Mouse (Mus musculus) neural tube, embryonic 15.5 days (tissue): ENCODE data around the gene Rps6kl1. TPM values are rescaled to one million over a fixed set of nuclear protein-coding genes. Genes with fewer than 3 reads are reported as not detected.

Experiments
- ATAC-seq: fragments of 200-750 bp; cut with Nextera tagmentation; 2 replicates; pipeline ENCODE4 v1.8.0; 2017; ENCODE audit warnings: mild to moderate bottlenecking, moderate TSS enrichment, moderate library complexity; ENCODE audit not compliant: low FRiP score
- H3K27ac ChIP-seq: fragments of 300-500 bp; sonication (generic); replicated peaks from 2 replicates; pipeline ENCODE4 v1.5.1; 2015; ENCODE audit warnings: mild to moderate bottlenecking, inconsistent platforms
- H3K27me3 ChIP-seq: fragments of 300-500 bp; sonication (generic); replicated peaks from 2 replicates; pipeline ENCODE4 v1.6.1; 2015; ENCODE audit warnings: inconsistent platforms
- H3K36me3 ChIP-seq: fragments of 300-500 bp; sonication (generic); 2 replicates; pipeline ENCODE4 v1.6.1; 2015; ENCODE audit warnings: inconsistent platforms
- H3K4me1 ChIP-seq: fragments of 300-500 bp; sonication (generic); 2 replicates; pipeline ENCODE4 v1.6.1; 2015; ENCODE audit warnings: inconsistent platforms
- H3K4me2 ChIP-seq: fragments of 300-500 bp; sonication (generic); 2 replicates; pipeline ENCODE4 v1.6.1; 2015; ENCODE audit warnings: inconsistent platforms, mild to moderate bottlenecking, moderate library complexity
- H3K4me3 ChIP-seq: fragments of 300-500 bp; sonication (generic); replicated peaks from 2 replicates; pipeline ENCODE4 v1.5.1; 2015; ENCODE audit warnings: mild to moderate bottlenecking, inconsistent platforms
- H3K9ac ChIP-seq: fragments of 300-500 bp; sonication (generic); replicated peaks from 2 replicates; pipeline ENCODE4 v1.6.1; 2015; ENCODE audit warnings: mild to moderate bottlenecking, inconsistent platforms
- H3K9me3 ChIP-seq: fragments of 300-500 bp; sonication (generic); replicated peaks from 2 replicates; pipeline ENCODE4 v1.6.1; 2016; ENCODE audit warnings: inconsistent platforms
- WGBS: fragments of 180-500 bp; shearing (Covaris S2); methylation state at CpG from one replicate; pipeline ENCODE4 v1.1.7; 2015; ENCODE audit warnings: mixed read lengths; 5-methylcytosine and 5-hydroxymethylcytosine counted together
- polyA plus RNA-seq: library from polyadenylated mRNA; unstranded; fragments of >200 nt; fragmentation: Nextera tagmentation; extraction: Ambion mirVana; gene quantifications from 2 replicates; pipeline ENCODE4 v1.2.1, GENCODE M21; 2015

The Rps6kl1 gene
- polyA plus RNA-seq, 1 experiment from 2014 or later, result 37.0 TPM

DNA sequence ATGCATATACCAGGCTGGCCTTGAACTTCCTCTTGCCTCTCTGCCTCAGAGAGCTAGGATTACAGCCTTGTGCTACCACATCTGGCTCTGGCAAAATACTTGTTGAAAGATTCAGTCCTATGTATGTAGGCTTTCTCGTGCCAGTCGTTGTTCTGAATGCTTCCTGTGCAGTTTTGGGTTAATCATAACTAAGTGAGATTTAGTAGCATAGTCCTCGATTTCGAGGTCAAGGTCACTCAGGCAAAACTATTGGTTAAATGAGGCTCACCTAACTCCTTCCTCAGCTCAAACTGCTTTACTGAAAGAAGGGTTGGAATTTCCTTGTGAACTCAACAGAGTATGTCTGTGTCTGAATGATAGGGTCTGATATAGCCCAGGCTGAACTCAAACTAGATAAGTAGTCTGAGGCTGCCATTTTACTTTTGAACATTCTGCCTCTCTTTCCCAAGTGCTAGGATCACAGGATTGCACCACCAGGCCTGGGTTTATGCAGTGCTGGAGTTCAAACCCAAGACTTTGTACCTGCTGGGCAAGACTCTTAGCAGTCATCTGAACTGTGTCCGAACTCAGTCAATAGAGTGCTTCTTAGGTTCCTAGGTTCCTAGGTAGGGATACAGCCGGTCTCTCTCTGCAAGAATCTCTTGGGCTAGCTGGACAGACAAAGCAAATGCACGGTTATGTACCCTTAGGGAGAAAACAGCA is 38.4 kb downstream of the Rps6kl1 start:
- Histone ChIP-seq H3K27ac (no peak overlapping the region), H3K9ac (no peak overlapping the region), H3K36me3 (peaks cover 3% of the 10 kb centered on the region; the same call in 1 of the 2 replicates), H3K27me3 (no peaks in the 10 kb centered on the region), H3K4me3 (no peak overlapping the region), H3K9me3 (no peaks in the 10 kb centered on the region), H3K4me1 (peaks cover 36% of the 10 kb centered on the region), H3K4me2 (peak overlapping the region; percentile 85)
- WGBS, result 88% methylated on average over 7 of the region's 7 CpGs
- ATAC-seq, result no peak

DNA sequence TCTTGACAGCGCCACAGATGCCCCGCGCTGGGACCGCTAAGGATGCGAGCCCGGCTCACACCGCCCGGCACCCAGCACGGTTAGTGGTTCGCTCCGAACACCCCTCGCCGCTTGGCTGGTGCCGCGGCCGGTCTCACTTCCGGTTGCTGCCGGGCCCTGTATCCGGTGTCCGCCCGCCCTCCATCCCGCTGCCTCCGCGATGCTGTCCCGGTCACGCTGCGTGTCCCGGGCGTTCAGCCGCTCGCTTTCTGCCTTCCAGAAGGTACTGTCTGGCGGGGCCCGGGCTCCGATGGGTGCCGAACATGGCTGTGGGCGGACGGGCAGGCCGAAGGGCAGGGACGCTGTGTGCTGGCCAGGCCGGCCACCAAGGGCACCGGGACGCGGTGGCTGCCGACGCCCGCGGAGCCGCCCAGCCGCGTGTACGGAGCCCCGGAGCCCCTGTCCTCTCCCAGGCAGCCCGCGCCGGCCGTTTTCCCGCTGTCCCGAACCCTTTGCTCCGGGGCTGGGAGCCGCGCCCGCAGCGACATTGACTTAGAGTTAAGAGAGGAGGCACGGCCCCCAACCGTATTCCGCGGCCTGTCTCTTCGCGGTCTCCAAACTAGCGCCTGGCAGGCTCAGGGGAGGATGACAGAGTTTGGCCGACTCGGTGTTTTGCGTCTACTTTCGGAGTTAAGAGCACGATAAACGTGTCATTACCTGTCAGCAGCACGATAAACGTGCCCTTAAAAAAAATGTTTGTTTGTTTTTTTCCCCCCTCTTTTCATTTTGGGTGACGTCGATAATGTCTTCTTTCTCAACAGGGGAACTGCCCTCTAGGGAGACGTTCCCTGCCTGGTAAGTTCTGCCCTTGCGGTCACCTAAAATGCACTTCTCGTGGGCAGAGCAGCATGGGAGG is 40.1 kb downstream of the Rps6kl1 start, which contains the start of the genes Prox2 and Dlst:
Gene Prox2, minus strand, starts transcription at position 62 of the 895 bp plus-strand sequence.
Gene Dlst, plus strand, starts transcription at position 136 of the 895 bp plus-strand sequence.
- H3K4me1 ChIP-seq, result peaks cover 39% of the 10 kb centered on the region
- H3K27me3 ChIP-seq, result no peaks in the 10 kb centered on the region
- H3K36me3 ChIP-seq, result no peaks in the 10 kb centered on the region; the same call in 1 of the 2 replicates
- under 1% methylated on average over 83 of the region's 83 CpGs for WGBS
- peak within 1 kb of the TSS; percentile 99 for H3K4me3 ChIP-seq
- ATAC-seq, result peak; percentile 97
- H3K4me2 ChIP-seq, result peak within 1 kb of the TSS; percentile 85
- H3K27ac ChIP-seq, result peak within 1 kb of the TSS; percentile 91
- H3K9ac ChIP-seq, result peak within 1 kb of the TSS; percentile 97
- H3K9me3 ChIP-seq, result no peaks in the 10 kb centered on the region

DNA sequence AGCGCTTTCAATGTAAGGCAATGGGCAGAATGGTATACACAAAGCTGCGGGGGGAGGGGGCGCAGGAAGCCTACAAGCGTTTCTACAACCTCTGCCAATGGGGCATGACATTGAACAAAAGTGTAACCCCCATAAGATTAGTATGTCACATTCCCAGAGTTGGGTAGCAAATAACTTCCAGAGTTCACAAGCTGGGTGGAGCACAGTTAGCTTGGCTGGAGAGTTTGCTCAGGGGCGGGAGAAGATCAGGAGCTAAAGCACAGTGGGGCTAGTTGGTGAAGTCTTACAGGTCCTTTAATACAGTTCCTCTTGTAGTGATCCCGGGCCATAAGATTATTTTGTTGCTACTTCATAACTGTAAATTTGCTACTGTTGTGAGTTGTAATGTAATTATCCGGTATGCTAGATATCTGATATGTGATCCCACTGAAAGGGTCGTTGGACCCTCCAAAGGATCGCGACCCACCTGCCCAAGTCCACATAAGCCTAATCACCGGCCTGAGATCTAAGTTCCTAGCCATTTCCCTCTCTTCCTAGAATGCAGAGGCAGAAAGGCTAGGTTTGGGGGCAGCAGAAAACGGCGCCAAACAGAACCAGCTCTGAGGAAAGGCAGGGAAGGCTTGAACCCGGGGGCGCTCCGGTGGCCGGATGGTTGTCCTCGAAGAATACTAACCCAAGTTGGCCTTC is 40.9 kb downstream of the Rps6kl1 start:
- peak; percentile 74 for ATAC-seq
- 14% methylated on average over 18 of the region's 18 CpGs for WGBS

DNA sequence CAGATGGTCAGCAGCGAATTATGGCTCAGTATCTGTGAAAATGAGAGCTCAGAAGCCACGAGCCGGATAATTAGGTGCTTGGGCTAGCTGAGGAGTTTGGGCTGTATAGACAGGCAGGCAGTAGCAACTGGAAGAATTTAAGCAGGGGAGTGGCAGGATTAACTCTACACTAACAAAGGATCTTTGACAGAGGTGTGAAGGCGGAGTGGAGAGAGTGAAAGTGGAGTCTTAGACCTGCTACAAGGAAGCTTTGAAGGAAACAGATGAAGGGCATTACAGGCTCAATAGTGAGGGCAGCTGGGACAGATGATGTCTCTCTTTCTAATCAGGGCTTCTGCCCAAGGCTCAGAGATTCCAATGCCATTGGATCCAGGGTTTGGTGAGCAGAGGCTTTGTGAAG is 41.6 kb downstream of the Rps6kl1 start:
- peaks cover 39% of the 10 kb centered on the region for H3K4me1 ChIP-seq
- 67% methylated on average over 4 of the region's 4 CpGs for WGBS
- no peak overlapping the region for H3K4me3 ChIP-seq
- H3K9ac ChIP-seq, result no peak overlapping the region
- no peak for ATAC-seq
- no peak overlapping the region for H3K27ac ChIP-seq
- H3K9me3 ChIP-seq, result no peaks in the 10 kb centered on the region
- no peaks in the 10 kb centered on the region for H3K27me3 ChIP-seq
- H3K4me2 ChIP-seq, result peak overlapping the region; percentile 85; the same call in 1 of the 2 replicates
- no peaks in the 10 kb centered on the region for H3K36me3 ChIP-seq

More for the DNA sequence above, 40.9 kb downstream of the Rps6kl1 start:
- Histone ChIP-seq H3K9me3 (no peaks in the 10 kb centered on the region), H3K36me3 (no peaks in the 10 kb centered on the region; the same call in 1 of the 2 replicates), H3K27me3 (no peaks in the 10 kb centered on the region), H3K9ac (peak overlapping the region; percentile 97), H3K4me1 (peaks cover 39% of the 10 kb centered on the region), H3K27ac (peak overlapping the region; percentile 91), H3K4me3 (peak overlapping the region; percentile 99), H3K4me2 (peak overlapping the region; percentile 85)

DNA sequence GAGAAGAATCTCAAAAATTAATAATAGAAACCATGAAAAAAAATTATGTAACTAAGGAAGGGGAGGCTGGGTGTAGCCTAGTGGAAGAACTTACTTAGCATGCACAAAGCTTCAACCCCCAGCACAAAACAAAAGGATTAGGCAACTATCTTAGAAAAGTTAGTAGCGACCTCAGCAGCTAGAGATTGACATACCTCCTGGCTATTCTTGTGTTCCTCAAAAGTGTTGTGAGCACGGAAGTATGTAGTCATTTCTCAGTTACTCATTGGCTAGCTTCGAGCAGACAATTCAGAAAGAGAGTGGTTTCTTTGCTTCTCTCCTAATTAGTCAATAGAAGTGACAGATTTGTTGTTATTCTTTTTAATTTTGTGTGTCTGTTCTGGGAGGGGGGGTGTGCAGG is 42.4 kb downstream of the Rps6kl1 start:
- H3K4me1 ChIP-seq, result peaks cover 38% of the 10 kb centered on the region
- no peak overlapping the region for H3K27ac ChIP-seq
- WGBS, result 81% methylated on average over 3 of the region's 3 CpGs
- no peaks in the 10 kb centered on the region for H3K9me3 ChIP-seq
- H3K27me3 ChIP-seq, result no peaks in the 10 kb centered on the region
- no peak overlapping the region for H3K9ac ChIP-seq
- no peaks in the 10 kb centered on the region for H3K36me3 ChIP-seq
- no peak overlapping the region for H3K4me2 ChIP-seq
- H3K4me3 ChIP-seq, result no peak overlapping the region
- ATAC-seq, result no peak

DNA sequence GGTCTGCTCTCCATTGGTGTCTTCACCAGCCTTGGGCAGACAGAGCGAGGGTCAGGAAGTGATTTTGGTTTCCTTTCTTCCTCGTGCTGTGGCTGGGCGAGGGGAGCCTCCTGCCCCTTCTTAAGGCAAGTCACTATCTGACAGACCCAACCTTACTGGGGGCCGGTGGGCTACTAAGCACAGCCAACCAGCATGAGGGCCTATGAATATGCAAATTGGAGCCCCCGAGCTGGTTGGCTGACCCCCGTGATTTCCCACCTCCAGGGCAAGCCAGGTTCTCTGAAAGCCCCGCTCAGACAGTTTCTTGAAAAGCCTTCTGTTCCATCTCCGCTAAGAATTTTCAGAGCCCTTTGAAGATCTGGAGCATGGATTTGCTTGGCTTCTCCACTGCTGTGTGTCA is 44.8 kb downstream of the Rps6kl1 start:
- no peak for ATAC-seq
- H3K4me3 ChIP-seq, result no peak overlapping the region
- no peak overlapping the region for H3K9ac ChIP-seq
- H3K4me1 ChIP-seq, result peaks cover 14% of the 10 kb centered on the region
- H3K27me3 ChIP-seq, result no peaks in the 10 kb centered on the region
- no peak overlapping the region for H3K27ac ChIP-seq
- 6% methylated on average over 8 of the region's 8 CpGs for WGBS
- peak overlapping the region; percentile 33 for H3K4me2 ChIP-seq
- no peaks in the 10 kb centered on the region for H3K9me3 ChIP-seq
- H3K36me3 ChIP-seq, result no peaks in the 10 kb centered on the region

DNA sequence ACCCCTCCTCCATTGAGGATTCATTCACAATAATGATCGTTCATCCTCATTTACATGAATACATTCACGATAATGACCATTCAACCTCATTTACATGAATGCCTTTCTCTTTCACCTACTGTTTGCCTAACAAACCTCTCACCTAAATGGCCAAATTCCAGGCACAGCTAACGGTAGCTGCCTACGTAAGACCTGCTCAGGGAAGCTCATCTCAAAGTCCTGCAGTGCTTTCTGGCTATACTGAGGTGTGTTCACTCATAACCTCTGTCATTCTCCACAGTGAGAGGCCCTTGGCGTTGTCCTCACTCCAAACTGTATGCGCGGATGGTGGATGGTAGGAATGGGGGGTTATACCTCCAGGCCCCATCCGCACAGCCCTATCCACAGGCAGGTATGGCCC is 46.3 kb downstream of the Rps6kl1 start:
- no peaks in the 10 kb centered on the region for H3K9me3 ChIP-seq
- H3K27me3 ChIP-seq, result no peaks in the 10 kb centered on the region
- no peak for ATAC-seq
- peaks cover 15% of the 10 kb centered on the region for H3K4me1 ChIP-seq
- no peak overlapping the region for H3K4me3 ChIP-seq
- no peak overlapping the region for H3K27ac ChIP-seq
- H3K4me2 ChIP-seq, result no peak overlapping the region
- no peaks in the 10 kb centered on the region for H3K36me3 ChIP-seq
- H3K9ac ChIP-seq, result no peak overlapping the region
- WGBS, result 76% methylated on average over 8 of the region's 8 CpGs

DNA sequence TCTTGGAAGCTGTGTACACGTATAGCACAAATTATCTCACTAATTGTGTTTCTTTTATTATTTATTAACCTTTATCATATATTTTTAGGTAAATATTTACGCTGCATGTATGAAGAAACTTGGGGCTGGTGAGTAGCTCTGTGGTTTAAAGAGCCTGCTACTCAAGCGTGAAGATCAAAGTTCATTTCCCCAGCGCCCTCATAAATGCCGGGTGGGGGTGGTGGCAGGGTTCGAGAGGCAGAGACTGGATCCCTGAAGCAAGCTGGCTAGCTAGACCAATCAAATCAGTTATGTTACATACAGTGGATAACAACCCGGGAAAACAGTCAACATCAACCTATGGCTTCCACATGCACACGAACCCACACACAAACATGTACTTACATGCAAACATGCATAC is 48.0 kb downstream of the Rps6kl1 start:
- H3K36me3 ChIP-seq, result no peaks in the 10 kb centered on the region
- 79% methylated on average over 8 of the region's 8 CpGs for WGBS

DNA sequence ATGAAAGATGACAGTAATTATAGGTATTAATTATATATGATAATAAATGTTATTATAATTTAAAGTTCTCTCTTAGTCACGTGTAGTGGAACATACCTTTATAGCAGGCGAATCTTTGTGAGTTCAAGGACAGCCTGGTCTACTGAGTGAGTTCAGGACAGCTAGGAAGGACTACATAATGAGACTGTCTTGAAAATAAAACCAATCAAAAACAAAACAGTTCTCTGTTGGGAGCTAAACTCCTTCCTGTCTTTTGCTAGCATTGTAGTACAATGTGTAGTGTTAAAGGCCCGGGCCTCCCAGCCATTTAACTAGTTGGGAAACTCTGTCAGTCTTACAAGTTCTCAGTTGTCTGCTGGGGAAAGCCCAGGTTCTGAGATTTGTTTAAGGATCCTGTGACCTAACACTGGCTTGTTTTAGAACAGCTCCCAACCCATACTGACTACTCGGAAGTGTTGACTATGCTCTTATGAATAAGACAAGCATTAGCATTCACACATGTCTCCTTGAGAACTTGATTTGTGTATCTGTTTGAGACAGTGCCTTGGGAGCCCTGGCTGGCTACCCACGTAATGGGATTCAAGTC is 49.5 kb downstream of the Rps6kl1 start:
- Histone ChIP-seq H3K4me3 (no peak overlapping the region), H3K36me3 (no peaks in the 10 kb centered on the region), H3K27me3 (no peaks in the 10 kb centered on the region), H3K27ac (no peak overlapping the region), H3K4me2 (no peak overlapping the region), H3K9me3 (no peaks in the 10 kb centered on the region), H3K4me1 (peaks cover 9% of the 10 kb centered on the region; the same call in 1 of the 2 replicates), H3K9ac (no peak overlapping the region)
- WGBS, result 75% methylated on average over 5 of the region's 5 CpGs
- ATAC-seq, result no peak

More for the DNA sequence above, 48.0 kb downstream of the Rps6kl1 start:
- no peaks in the 10 kb centered on the region for H3K27me3 ChIP-seq
- no peak overlapping the region for H3K9ac ChIP-seq
- no peak overlapping the region for H3K27ac ChIP-seq
- H3K4me1 ChIP-seq, result peaks cover 9% of the 10 kb centered on the region; the same call in 1 of the 2 replicates
- H3K9me3 ChIP-seq, result no peaks in the 10 kb centered on the region
- ATAC-seq, result no peak
- H3K4me3 ChIP-seq, result no peak overlapping the region
- H3K4me2 ChIP-seq, result no peak overlapping the region

DNA sequence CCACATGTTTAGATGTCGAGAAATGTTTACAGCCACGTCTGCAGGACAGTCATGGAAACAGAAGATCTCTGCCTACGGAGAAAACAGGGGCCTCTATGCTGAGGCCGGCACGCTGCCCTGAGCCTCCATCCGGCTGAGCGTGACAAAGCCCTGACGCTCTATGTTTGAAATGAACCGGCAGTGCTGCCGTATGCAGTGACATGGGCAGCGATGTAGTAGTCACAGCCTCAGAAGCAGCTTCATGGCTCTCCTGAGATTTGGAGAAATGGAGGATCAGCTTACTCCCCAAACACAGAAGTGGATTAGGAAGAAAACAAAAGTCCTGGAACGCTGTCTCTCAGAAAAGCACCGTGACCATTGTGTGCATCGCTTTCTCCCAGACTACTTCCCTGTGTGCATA is 50.1 kb downstream of the Rps6kl1 start:
- peaks cover 6% of the 10 kb centered on the region; the same call in 1 of the 2 replicates for H3K4me1 ChIP-seq
- no peaks in the 10 kb centered on the region for H3K27me3 ChIP-seq
- peak overlapping the region; percentile 6; the same call in 1 of the 2 replicates for H3K4me2 ChIP-seq
- no peaks in the 10 kb centered on the region for H3K9me3 ChIP-seq
- ATAC-seq, result no peak; the same call in 1 of the 2 replicates
- no peak overlapping the region for H3K9ac ChIP-seq
- 39% methylated on average over 14 of the region's 14 CpGs for WGBS
- H3K4me3 ChIP-seq, result no peak overlapping the region
- H3K36me3 ChIP-seq, result no peaks in the 10 kb centered on the region
- H3K27ac ChIP-seq, result 0 out of 2 replicates have a peak overlapping the region, but pooled peaks have one; percentile 14

DNA sequence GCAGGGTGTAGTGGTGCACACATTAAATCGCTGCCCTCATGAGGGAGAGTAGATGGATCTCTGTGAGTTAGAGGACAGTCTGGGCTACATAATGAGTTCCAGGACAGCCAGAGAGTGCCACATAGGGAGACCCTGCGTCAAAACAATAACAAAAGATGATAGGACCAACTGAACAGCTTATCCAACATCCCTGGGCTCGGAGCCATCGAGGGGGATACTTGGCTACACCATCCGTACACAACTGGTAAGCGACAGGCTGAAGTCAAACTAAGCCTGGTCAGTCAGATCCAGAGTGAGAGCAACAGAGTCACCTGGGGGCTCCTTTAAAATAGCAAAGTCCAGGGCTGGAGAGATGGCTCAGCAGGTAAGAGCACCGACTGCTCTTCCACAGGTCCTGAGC is 55.2 kb downstream of the Rps6kl1 start:
- Histone ChIP-seq H3K9ac (no peak overlapping the region), H3K9me3 (no peaks in the 10 kb centered on the region), H3K4me1 (peaks cover 13% of the 10 kb centered on the region), H3K27me3 (no peaks in the 10 kb centered on the region), H3K36me3 (no peaks in the 10 kb centered on the region), H3K4me2 (no peak overlapping the region), H3K4me3 (no peak overlapping the region), H3K27ac (no peak overlapping the region)
- WGBS, result 89% methylated on average over 7 of the region's 7 CpGs
- no peak for ATAC-seq
